Mouse (Mus musculus) liver, adult 2 months (tissue): ENCODE measurements around the gene Capn5.

ENCODE experiments used
- CTCF ChIP-seq: fragments of 200-500 bp; IDR thresholded peaks from 2 replicates; pipeline ENCODE4 v1.5.1; 2011; ENCODE audit warnings: low read depth, low read length, control low read depth
- POLR2A ChIP-seq: fragments of 200-500 bp; IDR thresholded peaks from 2 replicates; pipeline ENCODE4 v1.6.1; 2011; ENCODE audit warnings: low read length, control low read depth; ENCODE audit not compliant: insufficient read depth; ENCODE audit errors: extremely low read depth

- TF ChIP-seq CTCF (no peak), POLR2A (no peak)
Observed at GRCm38 (mm10) chr7:98124701-98125100, 53.4 kb downstream of the Capn5 start.
